Mouse (Mus musculus) kidney, adult 8-10 months (tissue): ENCODE data around the gene 5730596B20Rik.

ENCODE experiments used
- DNase-seq, 2 experiments: peaks; one replicate each; pipeline ENCODE4 v3.0.0; 2022

The 5730596B20Rik gene

GRCm38 (mm10) chr6:52213119-52213986 is 36.1 kb downstream of the 5730596B20Rik start, which contains the start of the genes Hoxa3 and Gm28308:
Gene Hoxa3 (minus strand): TSS chr6:52213336.
Gene Gm28308 (minus strand): TSS chr6:52213339.
- DNase-seq: peak; percentile 87 to 88

GRCm38 (mm10) chr6:52214271-52214670 is 37.0 kb downstream of the 5730596B20Rik start:
- DNase-seq: peak; percentile 15 to 37

GRCm38 (mm10) chr6:52215070-52215469 is 37.8 kb downstream of the 5730596B20Rik start:
- DNase-seq: peak; percentile 20 to 29

GRCm38 (mm10) chr6:52215771-52216535 is 38.7 kb downstream of the 5730596B20Rik start:
- DNase-seq: peak; percentile 37 to 53

GRCm38 (mm10) chr6:52216691-52217458 is 39.6 kb downstream of the 5730596B20Rik start:
- DNase-seq: peak in 1 of 2 experiments; percentile 61

DNA sequence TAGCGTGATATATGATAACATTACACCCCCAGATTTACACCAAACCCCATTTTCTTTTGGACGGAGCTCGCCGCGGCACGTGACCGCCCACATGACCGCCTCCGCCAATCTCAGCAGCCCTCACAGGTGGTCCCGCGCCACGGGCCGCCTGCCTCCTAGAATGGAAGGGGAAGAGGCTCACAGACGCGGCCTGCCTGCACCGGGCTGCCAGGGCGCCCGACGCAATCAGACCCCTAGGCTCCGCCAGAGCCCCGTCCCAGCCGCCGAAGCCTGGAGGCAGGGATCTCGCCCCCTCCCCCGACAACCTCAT is 40.1 kb downstream of the 5730596B20Rik start:
- DNase-seq: peak; percentile 93 to 94

DNA sequence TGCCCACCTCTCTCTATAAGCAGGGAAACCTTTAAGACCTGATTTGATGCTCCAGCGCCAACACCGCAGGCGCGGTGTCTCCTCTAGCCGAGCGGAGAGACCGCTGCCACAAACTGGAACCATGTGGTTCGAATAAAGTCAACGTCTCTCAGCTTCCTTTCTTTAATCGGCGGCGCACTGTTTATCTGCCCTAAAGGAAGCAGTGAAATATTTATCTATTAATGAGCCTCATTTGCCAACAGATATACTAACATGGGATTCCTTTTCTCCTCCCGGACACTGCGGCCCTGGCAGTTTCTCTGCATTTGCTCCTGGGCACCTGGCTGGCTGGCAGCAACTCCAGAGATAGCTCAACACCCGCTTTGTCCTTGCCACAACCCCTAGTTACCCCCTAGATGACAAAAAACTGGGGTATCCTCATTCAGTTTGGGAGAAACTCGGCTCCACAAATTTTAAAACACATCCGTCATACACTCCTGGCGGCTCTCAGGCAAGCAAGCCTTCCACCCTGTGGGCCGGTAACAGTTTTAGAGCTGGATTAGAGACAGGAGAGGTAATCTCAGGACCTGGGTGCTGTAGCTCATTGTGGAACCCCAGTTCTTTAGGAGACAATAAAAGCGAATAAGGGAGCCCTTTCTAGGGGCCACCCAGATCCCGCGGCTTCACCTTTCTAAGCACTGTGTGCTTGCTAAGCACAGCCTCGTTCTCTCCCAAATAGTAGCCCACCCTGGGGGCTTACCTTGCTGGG is 40.8 kb downstream of the 5730596B20Rik start:
- peak in 1 of 2 experiments; percentile 48 for DNase-seq

GRCm38 (mm10) chr6:52218643-52219215 is 41.4 kb downstream of the 5730596B20Rik start:
- peak in 1 of 2 experiments; percentile 24 for DNase-seq

DNA sequence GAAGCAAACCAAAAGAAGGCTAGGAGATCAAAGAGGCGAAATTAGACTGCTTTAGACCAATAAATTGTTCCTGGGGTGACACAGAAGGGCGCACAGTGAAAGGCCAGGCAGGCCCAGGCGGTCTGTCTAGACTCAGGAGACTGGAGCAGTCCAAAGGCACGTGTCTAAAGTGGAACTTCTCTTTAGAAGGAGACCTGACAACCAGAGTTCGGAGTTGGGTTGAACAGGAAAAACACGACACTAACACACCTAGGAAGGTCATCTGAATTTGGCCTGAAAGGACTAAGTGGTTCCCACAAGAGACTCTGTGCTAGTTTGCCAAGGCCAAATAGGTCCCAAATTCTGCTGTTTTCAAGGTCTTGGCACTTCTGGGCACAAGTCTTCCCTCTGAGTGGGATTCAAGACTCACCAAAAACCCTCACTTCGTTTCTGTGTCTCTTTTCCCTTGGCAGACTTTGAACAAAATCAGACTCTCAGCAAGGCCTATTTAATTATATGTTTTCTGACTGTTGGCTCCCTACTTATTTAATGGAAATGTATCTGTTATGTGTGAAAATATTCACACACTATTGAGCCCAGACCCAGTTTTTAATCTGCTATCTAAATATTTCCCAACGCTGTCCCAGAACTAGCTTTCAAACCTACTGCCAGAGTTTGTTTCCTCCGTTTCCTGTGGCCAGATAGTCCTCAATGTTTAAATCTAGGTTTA is 42.1 kb downstream of the 5730596B20Rik start:
- peak in 1 of 2 experiments; percentile 25 for DNase-seq

DNA sequence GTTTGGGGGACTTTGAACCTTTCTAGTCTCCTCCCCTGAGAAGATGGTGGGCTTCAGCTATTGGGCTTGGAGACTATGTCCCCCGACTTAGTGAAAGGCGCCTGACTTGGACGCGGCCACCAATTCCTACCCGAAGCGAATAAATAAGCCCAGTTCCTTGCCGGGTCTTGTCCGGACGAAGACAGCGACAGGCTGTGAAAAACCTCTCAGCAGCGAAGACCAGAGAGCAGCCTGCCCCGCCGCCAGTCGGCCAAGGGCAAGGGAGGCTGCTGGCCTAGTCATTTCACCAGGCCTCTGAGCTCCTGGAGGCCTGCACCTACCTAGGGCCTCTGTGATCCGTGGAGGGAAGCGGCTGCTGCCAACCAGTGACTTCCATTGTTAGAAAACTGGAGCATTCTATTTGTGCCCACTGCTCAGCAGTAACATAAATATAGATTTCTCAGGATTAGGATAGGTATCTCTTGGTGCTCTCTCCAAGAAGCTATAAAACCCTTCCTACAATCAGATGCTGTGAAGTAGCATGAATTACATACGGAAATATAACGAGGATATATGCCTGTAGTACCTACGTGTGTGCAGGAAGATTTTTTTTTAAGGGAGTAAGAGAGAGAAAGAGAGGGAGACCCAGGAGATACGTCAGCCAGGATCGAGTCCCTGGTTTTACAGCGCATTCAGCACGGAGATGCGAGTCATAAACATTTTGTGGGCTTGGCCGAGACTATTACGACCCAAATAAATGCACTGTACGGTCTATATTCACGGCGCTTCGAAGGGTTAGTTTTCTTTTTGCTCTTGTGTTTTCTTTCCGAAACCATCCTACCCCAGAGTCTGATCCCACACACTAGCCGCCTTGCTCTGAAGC is 42.9 kb downstream of the 5730596B20Rik start:
- peak in 1 of 2 experiments; percentile 71 for DNase-seq

GRCm38 (mm10) chr6:52220865-52221310 is 43.6 kb downstream of the 5730596B20Rik start:
- no peak for DNase-seq

GRCm38 (mm10) chr6:52221337-52221992 is 44.2 kb downstream of the 5730596B20Rik start, which contains the start of gene Hoxa7:
Gene Hoxa7 (minus strand): TSS chr6:52221854.
- DNase-seq: peak; percentile 94 to 97

- DNase-seq: no peak
These were observed 44.8 kb downstream of the 5730596B20Rik start for GRCm38 (mm10) chr6:52221993-52222685.

- DNase-seq: peak in 1 of 2 experiments; percentile 21
These were observed 45.4 kb downstream of the 5730596B20Rik start for GRCm38 (mm10) chr6:52222729-52223128.

DNA sequence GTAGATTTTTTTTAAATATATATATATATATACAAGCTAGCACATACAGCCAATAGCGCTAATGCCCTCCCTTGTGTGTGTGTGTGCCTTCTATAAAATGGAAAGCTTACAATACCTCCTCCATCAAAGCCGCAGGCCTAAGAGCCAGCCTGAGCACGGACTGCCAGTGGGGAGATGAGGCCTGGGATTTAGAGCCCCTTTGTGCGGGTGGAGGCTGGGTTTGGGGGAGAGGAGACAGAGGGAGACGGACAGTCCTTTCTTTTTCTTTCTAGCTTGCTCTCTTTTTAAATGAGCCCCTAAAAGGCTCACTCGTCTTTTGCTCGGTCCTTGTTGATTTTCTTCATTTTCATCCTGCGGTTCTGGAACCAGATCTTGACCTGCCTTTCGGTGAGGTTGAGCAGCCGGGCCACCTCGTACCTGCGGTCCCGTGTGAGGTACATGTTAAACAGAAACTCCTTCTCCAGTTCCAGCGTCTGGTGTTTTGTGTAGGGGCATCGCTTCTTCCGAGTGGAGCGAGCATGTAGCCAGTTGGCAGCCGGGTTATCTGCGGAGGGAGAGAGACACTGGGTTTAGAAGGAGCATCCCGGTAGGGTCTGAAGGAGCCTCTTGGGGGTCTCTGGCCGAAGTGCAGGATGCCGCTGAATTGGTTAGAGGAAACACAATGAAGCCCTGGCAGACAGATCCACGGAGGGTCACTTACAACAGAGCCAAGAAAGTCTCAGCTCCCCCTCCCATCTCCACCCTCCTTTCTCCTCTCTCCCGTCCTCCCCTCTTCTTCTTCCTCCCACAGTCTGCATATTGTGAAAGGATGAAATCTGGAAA is 46.9 kb downstream of the 5730596B20Rik start:
- DNase-seq: peak in 1 of 2 experiments; percentile 37

DNA sequence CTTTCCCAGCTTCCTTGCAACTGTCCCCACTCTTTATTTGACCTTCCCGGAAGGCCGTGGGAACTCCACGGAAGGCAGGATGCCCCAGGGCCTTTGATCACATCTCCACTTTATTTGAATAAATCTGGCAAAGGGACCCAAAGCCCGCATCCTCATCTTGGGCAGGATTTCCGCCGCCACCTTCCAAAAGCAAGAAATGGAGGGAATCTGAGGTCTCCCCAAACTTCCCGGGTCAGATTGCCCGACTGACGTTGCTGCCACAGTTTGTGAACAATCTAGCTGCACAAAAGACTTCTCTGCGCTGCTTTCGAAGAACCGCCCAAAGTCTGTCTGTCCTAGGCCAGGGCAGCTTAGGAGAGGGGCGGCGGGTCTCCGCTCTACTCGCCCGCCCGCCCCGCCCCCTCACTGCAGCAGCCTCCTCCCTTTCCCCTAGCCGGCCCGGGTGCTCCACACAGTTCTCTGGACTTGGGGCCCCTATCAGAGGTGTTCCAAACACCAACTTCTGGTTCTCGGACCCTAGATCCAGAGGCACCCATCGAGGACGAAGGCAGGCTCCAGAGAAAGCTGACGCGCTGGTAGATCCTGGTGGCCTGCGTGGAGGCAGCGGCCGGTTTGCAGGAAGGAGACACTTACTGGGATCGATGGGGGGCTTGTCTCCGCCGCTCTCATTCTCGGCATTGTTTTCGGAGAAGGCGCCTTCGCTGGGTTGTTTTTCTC is 47.8 kb downstream of the 5730596B20Rik start:
- peak in 1 of 2 experiments; percentile 35 for DNase-seq
